Mouse (Mus musculus) testis, postnatal 10 days (tissue): ENCODE results near the gene Gpbar1.

Source experiments
- DNase-seq: peaks from one replicate; pipeline ENCODE4 v3.0.0; 2021; ENCODE audit warnings: low spot score

Gene Gpbar1

GRCm38 (mm10) chr1:74295456-74296171 lies 17.3 kb downstream of the Gpbar1 start:
- DNase-seq = peak; percentile 86

GRCm38 (mm10) chr1:74296477-74296876 lies 18.1 kb downstream of the Gpbar1 start:
- no peak for DNase-seq

- no peak for DNase-seq
Observed at GRCm38 (mm10) chr1:74297269-74297668, 18.9 kb downstream of the Gpbar1 start.

- DNase-seq = no peak
Observed at GRCm38 (mm10) chr1:74298157-74298750, 19.9 kb downstream of the Gpbar1 start.

GRCm38 (mm10) chr1:74298996-74299395 lies 20.6 kb downstream of the Gpbar1 start:
- no peak for DNase-seq

- DNase-seq = no peak
Observed at GRCm38 (mm10) chr1:74300347-74301110, 22.2 kb downstream of the Gpbar1 start.

- no peak for DNase-seq
Observed at GRCm38 (mm10) chr1:74302229-74302628, 23.9 kb downstream of the Gpbar1 start.

- no peak for DNase-seq
Observed at GRCm38 (mm10) chr1:74302835-74303234, 24.5 kb downstream of the Gpbar1 start.

- DNase-seq = peak; percentile 86
Observed at GRCm38 (mm10) chr1:74303509-74304338, 25.4 kb downstream of the Gpbar1 start.

GRCm38 (mm10) chr1:74304339-74304790 lies 26.0 kb downstream of the Gpbar1 start:
- no peak for DNase-seq

GRCm38 (mm10) chr1:74304946-74305345 lies 26.6 kb downstream of the Gpbar1 start:
- DNase-seq = no peak

- no peak for DNase-seq
Observed at GRCm38 (mm10) chr1:74305522-74305921, 27.2 kb downstream of the Gpbar1 start, which contains the start of gene Tmbim1. Tmbim1 (minus strand) TSS chr1:74305622.

GRCm38 (mm10) chr1:74307146-74307545 lies 28.8 kb downstream of the Gpbar1 start:
- no peak for DNase-seq

- no peak for DNase-seq
Observed at GRCm38 (mm10) chr1:74308001-74308964, 29.9 kb downstream of the Gpbar1 start.

GRCm38 (mm10) chr1:74309767-74310166 lies 31.4 kb downstream of the Gpbar1 start:
- DNase-seq = no peak

GRCm38 (mm10) chr1:74313049-74313692 lies 34.8 kb downstream of the Gpbar1 start:
- DNase-seq = no peak

- no peak for DNase-seq
Observed at GRCm38 (mm10) chr1:74314796-74315195, 36.4 kb downstream of the Gpbar1 start.

- DNase-seq = no peak
Observed at GRCm38 (mm10) chr1:74316114-74316827, 37.9 kb downstream of the Gpbar1 start.

GRCm38 (mm10) chr1:74318711-74319110 lies 40.4 kb downstream of the Gpbar1 start:
- DNase-seq = no peak

GRCm38 (mm10) chr1:74321396-74321795 lies 43.0 kb downstream of the Gpbar1 start:
- DNase-seq = no peak
